Mouse (Mus musculus) liver, postnatal 0 days (tissue): ENCODE results near the gene Coa6. TPM values are rescaled to one million over a fixed set of nuclear protein-coding genes. Genes with fewer than 3 reads are reported as not detected.

Experiments used
- ATAC-seq: fragments of 200-750 bp; cut with Nextera tagmentation; 2 replicates; pipeline ENCODE4 v1.8.0; 2017; ENCODE audit warnings: mild to moderate bottlenecking, moderate library complexity
- DNase-seq: peaks from one replicate; pipeline ENCODE4 v3.0.0-alpha.2; 2016
- H3K27ac ChIP-seq: fragments of 300-500 bp; sonication (generic); 2 replicates; pipeline ENCODE4 v1.5.1; 2014; ENCODE audit warnings: antibody characterized with exemption, moderate library complexity, mild to moderate bottlenecking, low read depth
- H3K27me3 ChIP-seq: fragments of 300-500 bp; sonication (generic); 2 replicates; pipeline ENCODE4 v1.6.1; 2014; ENCODE audit warnings: low read length, control low read depth, mixed read lengths; ENCODE audit not compliant: insufficient read depth
- H3K36me3 ChIP-seq: fragments of 300-500 bp; sonication (generic); replicated peaks from 2 replicates; pipeline ENCODE4 v1.6.1; 2014; ENCODE audit warnings: mild to moderate bottlenecking, control low read depth, low read length, moderate library complexity, mixed read lengths; ENCODE audit not compliant: insufficient read depth
- H3K4me1 ChIP-seq: fragments of 300-500 bp; sonication (generic); 2 replicates; pipeline ENCODE4 v1.6.1; 2014; ENCODE audit warnings: antibody characterized with exemption, mild to moderate bottlenecking, control low read depth; ENCODE audit not compliant: insufficient read depth
- H3K4me2 ChIP-seq: fragments of 300-500 bp; sonication (generic); 2 replicates; pipeline ENCODE4 v1.6.1; 2014; ENCODE audit warnings: low read depth, mild to moderate bottlenecking, low read length, moderate library complexity, mixed read lengths
- H3K4me3 ChIP-seq: fragments of 300-500 bp; sonication (generic); 2 replicates; pipeline ENCODE4 v1.5.1; 2014; ENCODE audit warnings: low read depth, low read length
- H3K9ac ChIP-seq: fragments of 300-500 bp; sonication (generic); replicated peaks from 2 replicates; pipeline ENCODE4 v1.6.1; 2014; ENCODE audit warnings: mild to moderate bottlenecking, moderate library complexity
- H3K9me3 ChIP-seq: fragments of 300-500 bp; sonication (generic); 2 replicates; pipeline ENCODE4 v1.6.1; 2016; ENCODE audit warnings: mild to moderate bottlenecking, control low read depth, low read length, mixed read lengths
- CTCF ChIP-seq: sonication (generic); IDR thresholded peaks from 2 replicates; pipeline ENCODE4 v1.5.1; 2016; ENCODE audit warnings: antibody characterized with exemption, low read depth
- EP300 ChIP-seq: IDR thresholded peaks from 2 replicates; pipeline ENCODE4 v1.6.1; 2016; ENCODE audit warnings: antibody characterized with exemption, low read depth, mild to moderate bottlenecking
- WGBS: fragments of 180-500 bp; shearing (Covaris S2); extraction: QIAGEN DNeasy Blood & Tissue Kit; methylation state at CpG from one replicate; pipeline ENCODE4 v1.1.7; 2014; ENCODE audit not compliant: insufficient replicate concordance; 5-methylcytosine and 5-hydroxymethylcytosine counted together
- polyA plus RNA-seq: library from polyadenylated mRNA; unstranded; fragments of >200 nt; fragmentation: Nextera tagmentation; extraction: Ambion mirVana; gene quantifications from 2 replicates; pipeline ENCODE4 v1.2.1, GENCODE M21; 2015

Gene Coa6
- polyA plus RNA-seq, 1 experiment from 2014 or later = 81.0 TPM

GRCm38 (mm10) chr8:126451158-126451557 is 28.8 kb downstream of the Coa6 start:
- WGBS = 86% methylated on average over 8 of the region's 8 CpGs
- TF ChIP-seq EP300 (no peak), CTCF (no peak)
- DNase-seq = no peak
- no peak for ATAC-seq
- Histone ChIP-seq H3K4me3 (no peak overlapping the region), H3K9me3 (no peaks in the 10 kb centered on the region), H3K27me3 (no peaks in the 10 kb centered on the region), H3K4me2 (no peak overlapping the region), H3K9ac (no peak overlapping the region), H3K4me1 (no peaks in the 10 kb centered on the region), H3K27ac (no peak overlapping the region), H3K36me3 (peaks cover 61% of the 10 kb centered on the region)

- TF ChIP-seq CTCF (no peak), EP300 (no peak)
- Histone ChIP-seq H3K4me3 (no peak overlapping the region), H3K4me2 (no peak overlapping the region), H3K9me3 (no peaks in the 10 kb centered on the region), H3K4me1 (no peaks in the 10 kb centered on the region), H3K36me3 (peaks cover 68% of the 10 kb centered on the region), H3K27ac (no peak overlapping the region), H3K27me3 (no peaks in the 10 kb centered on the region), H3K9ac (no peak overlapping the region)
- ATAC-seq (no peak), DNase-seq (no peak)
- 87% methylated on average over 7 of the region's 7 CpGs for WGBS
These were observed 33.1 kb downstream of the Coa6 start for GRCm38 (mm10) chr8:126455383-126455782.

- Histone ChIP-seq H3K27me3 (no peaks in the 10 kb centered on the region), H3K9ac (no peak overlapping the region), H3K4me1 (peaks cover 5% of the 10 kb centered on the region), H3K9me3 (no peaks in the 10 kb centered on the region), H3K4me2 (no peak overlapping the region), H3K36me3 (peaks cover 39% of the 10 kb centered on the region), H3K27ac (no peak overlapping the region), H3K4me3 (no peak overlapping the region)
- TF ChIP-seq CTCF (peak; percentile 80), EP300 (no peak)
- DNase-seq = peak; percentile 70
- WGBS = 63% methylated on average over 3 of the region's 3 CpGs
- ATAC-seq = no peak
These were observed 38.0 kb downstream of the Coa6 start for GRCm38 (mm10) chr8:126460274-126460673.

- no peak for DNase-seq
- TF ChIP-seq EP300 = no peak
- TF ChIP-seq CTCF = no peak
- H3K9me3 ChIP-seq = no peaks in the 10 kb centered on the region
- 68% methylated on average over 7 of the region's 7 CpGs for WGBS
- peak; percentile 32; the same call in 1 of the 2 replicates for ATAC-seq
- H3K4me2 ChIP-seq = no peak overlapping the region
- peaks cover 5% of the 10 kb centered on the region for H3K4me1 ChIP-seq
- peaks cover 33% of the 10 kb centered on the region for H3K36me3 ChIP-seq
- no peak overlapping the region for H3K27ac ChIP-seq
- no peak overlapping the region for H3K9ac ChIP-seq
- no peaks in the 10 kb centered on the region for H3K27me3 ChIP-seq
- H3K4me3 ChIP-seq = no peak overlapping the region
These were observed 39.4 kb downstream of the Coa6 start for GRCm38 (mm10) chr8:126461735-126462134.

GRCm38 (mm10) chr8:126464071-126464470 is 41.8 kb downstream of the Coa6 start:
- DNase-seq (peak; percentile 38), ATAC-seq (peak; percentile 85)
- H3K4me3 ChIP-seq = no peak overlapping the region
- no peaks in the 10 kb centered on the region for H3K9me3 ChIP-seq
- H3K9ac ChIP-seq = no peak overlapping the region
- TF ChIP-seq EP300 (no peak), CTCF (no peak)
- no peak overlapping the region for H3K27ac ChIP-seq
- H3K4me2 ChIP-seq = no peak overlapping the region
- WGBS = 62% methylated on average over 7 of the region's 7 CpGs
- H3K4me1 ChIP-seq = peaks cover 5% of the 10 kb centered on the region
- H3K27me3 ChIP-seq = no peaks in the 10 kb centered on the region
- peaks cover 34% of the 10 kb centered on the region for H3K36me3 ChIP-seq

- H3K9me3 ChIP-seq = no peaks in the 10 kb centered on the region
- DNase-seq = peak; percentile 21
- H3K4me2 ChIP-seq = peak overlapping the region; percentile 86
- peak; percentile 29; the same call in 1 of the 2 replicates for ATAC-seq
- H3K27ac ChIP-seq = peak overlapping the region; percentile 57; the same call in 1 of the 2 replicates
- H3K36me3 ChIP-seq = peaks cover 5% of the 10 kb centered on the region; the same call in 1 of the 2 replicates
- TF ChIP-seq CTCF (no peak), EP300 (no peak)
- no peaks in the 10 kb centered on the region for H3K27me3 ChIP-seq
- H3K4me3 ChIP-seq = peak overlapping the region; percentile 83
- 9% methylated on average over 16 of the region's 16 CpGs for WGBS
- H3K4me1 ChIP-seq = peaks cover 14% of the 10 kb centered on the region
- peak overlapping the region; percentile 74 for H3K9ac ChIP-seq
These were observed 51.5 kb downstream of the Coa6 start for GRCm38 (mm10) chr8:126473802-126474298.
